Mouse (Mus musculus) stomach, postnatal 0 days (tissue): ENCODE results near the gene Rnf141. TPM values are rescaled to one million over a fixed set of nuclear protein-coding genes. Genes with fewer than 3 reads are reported as not detected.
A peak's percentile ranks its signal among the peaks of the same experiment; 100 is the strongest.

Source experiments
- ATAC-seq: fragments of 200-750 bp; cut with Nextera tagmentation; 2 replicates; pipeline ENCODE4 v1.8.0; 2017; ENCODE audit not compliant: low FRiP score, low TSS enrichment
- DNase-seq: peaks from one replicate; pipeline ENCODE4 v3.0.0-alpha.2; 2016; ENCODE audit warnings: low spot score
- H3K27ac ChIP-seq: fragments of 300-500 bp; sonication (generic); replicated peaks from 2 replicates; pipeline ENCODE4 v1.5.1; 2014; ENCODE audit warnings: mild to moderate bottlenecking, control low read depth
- H3K27me3 ChIP-seq: fragments of 300-500 bp; sonication (generic); 2 replicates; pipeline ENCODE4 v1.6.1; 2014; ENCODE audit warnings: low read length; ENCODE audit not compliant: control insufficient read depth, insufficient read depth
- H3K36me3 ChIP-seq: fragments of 300-500 bp; sonication (generic); 2 replicates; pipeline ENCODE4 v1.6.1; 2014; ENCODE audit warnings: low read length, mixed read lengths; ENCODE audit not compliant: control insufficient read depth, insufficient read depth
- H3K4me1 ChIP-seq: fragments of 300-500 bp; sonication (generic); replicated peaks from 2 replicates; pipeline ENCODE4 v1.6.1; 2014; ENCODE audit warnings: antibody characterized with exemption; ENCODE audit not compliant: control insufficient read depth, insufficient read depth
- H3K4me2 ChIP-seq: fragments of 300-500 bp; sonication (generic); replicated peaks from 2 replicates; pipeline ENCODE4 v1.6.1; 2014; ENCODE audit warnings: low read depth, mild to moderate bottlenecking, control low read depth, moderate library complexity
- H3K4me3 ChIP-seq: fragments of 300-500 bp; sonication (generic); 2 replicates; pipeline ENCODE4 v1.5.1; 2014; ENCODE audit warnings: low read depth, low read length, control low read depth
- H3K9ac ChIP-seq: fragments of 300-500 bp; sonication (generic); 2 replicates; pipeline ENCODE4 v1.6.1; 2014; ENCODE audit warnings: mild to moderate bottlenecking, low read length, control low read depth, mixed read lengths
- H3K9me3 ChIP-seq: fragments of 300-500 bp; sonication (generic); 2 replicates; pipeline ENCODE4 v1.6.1; 2016; ENCODE audit warnings: low read length; ENCODE audit not compliant: control insufficient read depth
- CTCF ChIP-seq: IDR thresholded peaks from 2 replicates; pipeline ENCODE4 v1.5.1; 2016; ENCODE audit warnings: antibody characterized with exemption, low read depth, mild to moderate bottlenecking, moderate library complexity
- EP300 ChIP-seq: optimal IDR thresholded peaks from 2 replicates; pipeline ENCODE3; 2016; ENCODE audit warnings: antibody characterized with exemption
- WGBS: fragments of 180-500 bp; shearing (Covaris S2); extraction: QIAGEN DNeasy Blood & Tissue Kit; methylation state at CpG from one replicate; pipeline ENCODE4 v1.1.7; 2014; 5-methylcytosine and 5-hydroxymethylcytosine counted together
- polyA plus RNA-seq: library from polyadenylated mRNA; unstranded; fragments of >200 nt; fragmentation: Nextera tagmentation; extraction: Ambion mirVana; gene quantifications from 2 replicates; pipeline ENCODE4 v1.2.1, GENCODE M21; 2015

Gene Rnf141
- polyA plus RNA-seq, 1 experiment from 2014 or later = 24.0 TPM

DNA sequence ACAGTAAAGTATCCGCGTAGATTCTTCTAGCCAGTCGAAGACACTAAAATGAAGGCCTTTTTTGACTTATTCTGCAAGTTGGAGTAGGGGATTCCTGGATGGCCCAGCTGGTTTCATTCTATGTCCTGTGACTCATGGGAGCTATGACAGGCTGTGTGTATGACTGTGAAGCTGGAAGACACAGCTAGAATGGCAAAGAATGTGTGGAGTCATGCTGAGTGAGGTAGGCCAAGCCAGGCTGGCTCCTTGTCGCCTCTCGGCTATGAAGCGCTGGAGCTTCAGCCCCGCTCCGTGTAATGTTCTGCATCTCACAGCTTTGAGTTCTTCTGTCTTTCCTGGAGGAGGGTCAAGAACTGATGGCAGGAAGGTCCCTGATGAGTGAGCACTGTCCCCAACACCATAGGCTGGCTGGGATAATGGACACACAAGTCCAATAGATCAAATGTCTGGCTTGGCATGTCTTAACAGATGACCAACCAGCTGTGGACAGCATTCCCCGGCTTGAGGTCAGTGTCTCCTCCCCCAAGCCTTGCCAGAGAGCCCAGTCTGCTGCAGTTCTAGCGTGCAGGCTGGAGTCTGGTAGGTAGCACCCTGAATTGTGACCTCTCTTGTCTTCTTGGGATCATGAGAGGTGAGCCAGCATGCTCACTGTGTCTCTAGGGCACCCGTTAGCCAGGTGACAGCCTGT, 46.4 kb downstream of the Rnf141 start:
- H3K27me3 ChIP-seq = no peaks in the 10 kb centered on the region
- DNase-seq (no peak), ATAC-seq (0 out of 2 replicates have a peak, but pooled peaks have one; percentile 24)
- H3K9me3 ChIP-seq = no peaks in the 10 kb centered on the region
- no peak for TF ChIP-seq CTCF
- no peak for TF ChIP-seq EP300
- H3K4me3 ChIP-seq = no peak overlapping the region
- H3K4me2 ChIP-seq = no peak overlapping the region
- no peak overlapping the region for H3K9ac ChIP-seq
- WGBS = 73% methylated on average over 11 of the region's 11 CpGs
- no peaks in the 10 kb centered on the region for H3K36me3 ChIP-seq
- no peaks in the 10 kb centered on the region for H3K4me1 ChIP-seq
- no peak overlapping the region; the same call in 1 of the 2 replicates for H3K27ac ChIP-seq

DNA sequence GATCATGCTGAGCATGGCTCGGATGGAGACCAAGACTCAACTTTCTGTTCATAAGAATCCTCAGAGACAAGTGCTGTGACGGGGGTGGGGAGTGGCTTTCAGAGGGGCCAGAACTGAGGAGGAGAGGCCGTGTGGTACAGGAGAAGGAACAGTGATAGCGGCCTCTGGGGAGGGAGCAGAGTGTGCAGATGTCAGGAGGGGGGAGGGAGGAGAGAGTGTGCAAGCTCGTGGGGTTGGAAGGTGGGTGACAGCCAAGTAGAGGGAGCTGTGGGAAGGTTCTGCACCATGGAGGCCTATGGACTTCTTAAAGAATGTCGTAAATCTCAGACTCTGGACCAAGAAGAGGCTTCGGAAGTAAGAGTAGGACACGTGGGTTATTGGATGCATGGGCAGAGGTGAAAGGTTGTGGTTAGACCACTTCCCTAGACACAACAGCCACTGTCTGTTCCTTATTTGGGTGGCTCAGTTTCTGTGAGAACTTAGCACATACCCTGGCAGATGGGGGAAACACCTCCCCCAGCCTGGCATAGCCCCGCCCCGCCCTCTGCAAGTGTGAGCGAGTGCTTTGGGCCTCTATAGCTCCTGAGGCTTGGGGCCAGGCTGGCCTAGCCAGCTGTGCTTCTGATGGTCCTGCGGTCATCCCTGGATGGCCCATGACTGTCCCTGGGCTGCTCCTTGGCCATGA, 47.7 kb downstream of the Rnf141 start:
- H3K9me3 ChIP-seq = no peaks in the 10 kb centered on the region
- no peaks in the 10 kb centered on the region for H3K36me3 ChIP-seq
- WGBS = 67% methylated on average over 12 of the region's 12 CpGs
- no peak overlapping the region for H3K27ac ChIP-seq
- ATAC-seq = no peak
- no peak for TF ChIP-seq CTCF
- H3K27me3 ChIP-seq = no peaks in the 10 kb centered on the region
- no peak overlapping the region for H3K4me2 ChIP-seq
- H3K4me1 ChIP-seq = no peaks in the 10 kb centered on the region
- no peak overlapping the region for H3K4me3 ChIP-seq
- DNase-seq = no peak
- H3K9ac ChIP-seq = no peak overlapping the region

DNA sequence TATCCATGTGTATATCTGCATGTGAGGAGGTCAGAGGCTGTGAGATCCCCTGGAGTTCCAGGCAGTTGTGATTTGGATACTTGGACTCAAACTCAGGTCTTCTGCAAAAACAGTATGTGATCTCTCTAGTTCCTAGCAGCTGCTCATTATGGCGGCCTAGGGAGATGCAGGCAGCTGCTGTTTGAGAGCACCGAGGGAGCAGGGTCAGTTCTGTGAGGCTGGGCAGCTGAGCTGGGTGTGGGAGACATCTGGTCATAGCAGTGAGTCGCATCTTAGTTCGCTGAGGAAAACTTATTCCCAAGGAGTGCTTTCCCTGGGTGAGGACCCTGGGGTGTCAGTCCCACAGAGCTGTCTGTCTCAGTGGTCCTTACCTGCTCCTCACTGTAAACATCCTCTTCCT, 49.5 kb downstream of the Rnf141 start:
- Histone ChIP-seq H3K36me3 (no peaks in the 10 kb centered on the region), H3K4me3 (no peak overlapping the region), H3K27ac (no peak overlapping the region), H3K4me1 (no peaks in the 10 kb centered on the region; the same call in 1 of the 2 replicates), H3K9me3 (no peaks in the 10 kb centered on the region), H3K27me3 (no peaks in the 10 kb centered on the region), H3K4me2 (no peak overlapping the region), H3K9ac (no peak overlapping the region)
- TF ChIP-seq EP300 (no peak), CTCF (no peak)
- ATAC-seq = no peak
- no peak for DNase-seq
- WGBS = 61% methylated on average over 4 of the region's 4 CpGs

DNA sequence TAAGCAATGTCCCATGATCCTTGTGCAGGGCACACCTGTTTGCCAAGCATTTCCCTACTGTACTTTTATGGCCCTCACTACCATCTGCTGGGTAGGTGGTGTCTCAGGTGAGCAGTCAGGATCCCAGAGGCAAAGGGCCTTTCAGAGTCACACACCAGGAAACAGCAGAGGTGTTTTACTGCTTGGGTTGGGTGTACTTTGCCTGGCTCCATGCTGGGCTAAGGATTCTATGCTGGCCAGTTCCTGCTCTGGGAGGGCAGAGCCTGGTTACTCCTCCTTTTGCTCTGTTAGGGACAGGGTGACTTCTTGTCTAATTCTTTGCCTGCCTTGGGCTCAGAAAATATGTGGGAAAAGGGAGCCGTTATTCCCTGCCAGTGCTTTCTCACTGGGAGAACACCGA, 51.4 kb downstream of the Rnf141 start:
- H3K36me3 ChIP-seq = no peaks in the 10 kb centered on the region
- 86% methylated on average over 2 of the region's 2 CpGs for WGBS
- H3K27ac ChIP-seq = no peak overlapping the region
- TF ChIP-seq EP300 (no peak), CTCF (no peak)
- H3K4me3 ChIP-seq = no peak overlapping the region
- no peak overlapping the region for H3K9ac ChIP-seq
- DNase-seq (no peak), ATAC-seq (peak; percentile 61)
- no peaks in the 10 kb centered on the region for H3K9me3 ChIP-seq
- no peaks in the 10 kb centered on the region for H3K27me3 ChIP-seq
- H3K4me2 ChIP-seq = no peak overlapping the region
- no peaks in the 10 kb centered on the region; the same call in 1 of the 2 replicates for H3K4me1 ChIP-seq

DNA sequence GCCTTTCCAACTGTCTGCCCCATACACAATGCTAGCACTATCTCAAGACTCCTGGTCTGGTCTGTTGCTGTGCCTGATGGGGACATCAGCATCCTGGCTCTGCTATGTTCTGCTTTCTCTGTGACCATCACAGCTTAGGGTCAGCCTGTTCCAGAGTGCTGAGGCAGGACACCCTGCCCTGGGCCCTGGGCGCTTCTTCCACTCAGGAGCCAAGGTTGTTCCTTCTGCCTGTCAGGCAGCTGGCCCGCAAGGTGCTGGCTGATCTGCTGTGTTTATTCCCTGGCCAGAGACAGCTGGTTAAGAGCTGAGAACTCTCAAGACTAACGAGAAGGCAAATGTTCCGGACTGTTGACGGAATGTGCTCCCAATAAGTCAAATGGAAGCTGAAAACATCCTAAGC, 52.1 kb downstream of the Rnf141 start:
- WGBS = 57% methylated on average over 5 of the region's 5 CpGs
- H3K27me3 ChIP-seq = no peaks in the 10 kb centered on the region
- no peak overlapping the region for H3K4me2 ChIP-seq
- no peak overlapping the region for H3K4me3 ChIP-seq
- H3K9ac ChIP-seq = no peak overlapping the region
- ATAC-seq = no peak
- DNase-seq = no peak
- no peak overlapping the region; the same call in 1 of the 2 replicates for H3K27ac ChIP-seq
- no peaks in the 10 kb centered on the region for H3K9me3 ChIP-seq
- H3K4me1 ChIP-seq = peaks cover 2% of the 10 kb centered on the region
- TF ChIP-seq EP300 = no peak
- no peak for TF ChIP-seq CTCF
- H3K36me3 ChIP-seq = no peaks in the 10 kb centered on the region

DNA sequence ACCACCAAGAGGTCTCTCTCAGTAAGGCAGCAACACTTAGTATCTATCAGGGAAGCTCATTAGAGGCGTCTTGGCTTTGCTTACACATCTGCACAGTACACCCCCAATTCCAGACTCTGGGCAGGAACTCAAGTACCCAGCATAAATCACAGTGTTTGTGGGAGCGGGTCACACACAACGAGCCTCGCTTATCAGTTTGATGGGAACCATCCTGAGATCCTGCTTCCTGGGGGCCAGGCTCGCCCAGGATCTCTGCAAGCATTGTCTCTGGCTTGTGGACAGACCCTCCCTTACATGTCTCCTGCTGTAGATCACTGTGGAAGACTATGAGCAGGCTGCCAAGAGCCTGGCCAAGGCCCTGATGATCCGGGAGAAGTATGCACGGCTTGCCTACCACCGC, 53.4 kb downstream of the Rnf141 start:
- Histone ChIP-seq H3K4me1 (peaks cover 4% of the 10 kb centered on the region), H3K4me3 (no peak overlapping the region), H3K27me3 (no peaks in the 10 kb centered on the region), H3K4me2 (no peak overlapping the region), H3K9ac (no peak overlapping the region), H3K9me3 (no peaks in the 10 kb centered on the region), H3K27ac (no peak overlapping the region), H3K36me3 (no peaks in the 10 kb centered on the region)
- ATAC-seq (no peak), DNase-seq (no peak)
- 58% methylated on average over 8 of the region's 8 CpGs for WGBS
- no peak for TF ChIP-seq EP300
- TF ChIP-seq CTCF = no peak
